Mouse (Mus musculus) 3T3-L1 (cell line): Measurements from ENCODE around the gene Pla1a.

Experiments
- DNase-seq: peaks from one replicate; pipeline ENCODE4 v3.0.0-alpha.2; 2015; ENCODE audit warnings: low read depth, low spot score

Gene Pla1a

DNA sequence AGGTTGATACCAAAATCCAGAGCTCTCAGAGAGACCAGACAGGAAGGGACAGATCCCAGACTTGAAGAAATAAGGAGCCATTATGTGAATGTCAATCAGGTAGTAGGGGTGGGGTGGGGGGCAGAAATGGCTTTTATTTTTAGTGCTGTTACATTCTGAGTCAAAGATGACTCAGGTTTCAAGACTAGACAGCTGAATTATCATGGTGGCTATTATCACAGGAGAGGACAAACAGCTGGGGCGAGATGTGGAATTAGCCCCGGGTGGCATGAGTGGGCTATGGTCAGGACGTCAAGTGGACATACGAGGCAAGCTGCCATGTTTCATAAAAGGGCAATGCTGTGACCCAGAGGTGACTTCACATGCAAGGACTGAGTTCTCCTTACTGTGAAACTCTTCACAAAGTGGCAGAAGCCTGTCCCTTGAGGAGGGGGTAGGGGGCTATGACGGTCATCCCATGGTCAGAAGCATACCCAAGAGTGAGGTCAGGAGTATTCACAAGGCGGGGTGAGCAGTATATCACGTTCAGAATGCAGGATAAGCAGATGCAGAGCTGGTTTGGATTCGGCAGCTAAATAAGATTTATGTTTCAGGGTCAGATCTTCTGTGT lies 43.6 kb downstream of the Pla1a start:
- DNase-seq = peak; percentile 43

- DNase-seq = no peak
These were observed 44.2 kb downstream of the Pla1a start for GRCm38 (mm10) chr16:38388757-38389156.

GRCm38 (mm10) chr16:38387389-38387788 lies 45.6 kb downstream of the Pla1a start:
- DNase-seq = no peak

- DNase-seq = peak; percentile 33
These were observed 47.2 kb downstream of the Pla1a start for GRCm38 (mm10) chr16:38385700-38386099.

DNA sequence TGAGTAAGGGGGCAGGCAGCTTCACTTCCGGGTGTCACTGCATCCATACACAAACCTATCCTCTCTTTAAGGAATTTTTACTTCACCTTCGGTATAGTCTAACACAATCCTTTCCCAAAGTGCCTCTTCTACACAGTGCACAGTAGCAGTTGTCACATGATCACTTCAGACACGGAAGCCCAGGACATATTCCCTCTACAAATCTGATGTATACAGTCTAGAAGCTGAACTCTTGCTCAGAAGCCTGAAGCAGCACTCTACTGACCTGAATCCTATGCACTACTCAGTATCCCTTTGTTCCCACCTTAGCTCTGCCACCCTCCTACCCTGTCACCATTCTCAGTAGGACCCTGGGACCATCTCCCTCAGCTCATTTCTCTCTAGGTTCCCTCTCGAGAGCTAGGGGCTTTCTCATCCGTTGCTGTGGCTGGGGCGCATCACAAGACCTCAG lies 47.7 kb downstream of the Pla1a start:
- no peak for DNase-seq

DNA sequence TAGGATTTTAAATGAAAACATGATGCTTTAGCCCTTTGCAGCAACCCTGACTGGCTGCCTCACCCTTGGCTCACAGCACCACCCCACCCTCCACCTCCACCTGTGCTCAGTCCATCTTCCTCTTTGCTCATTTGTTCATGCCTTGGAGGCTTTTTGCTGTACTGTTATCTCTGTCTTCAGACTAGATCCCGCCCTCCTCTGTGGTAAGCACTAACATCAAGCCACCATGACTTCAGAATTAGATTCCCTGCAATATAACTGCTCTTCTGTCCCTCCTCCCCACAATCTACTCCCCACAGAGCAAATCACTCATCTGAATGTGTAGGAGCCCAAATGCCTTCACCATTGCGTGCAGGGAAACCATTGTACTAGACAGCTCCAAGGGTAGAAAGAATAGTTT lies 49.3 kb downstream of the Pla1a start:
- DNase-seq = no peak

GRCm38 (mm10) chr16:38379926-38380325 lies 53.0 kb downstream of the Pla1a start:
- DNase-seq = no peak

DNA sequence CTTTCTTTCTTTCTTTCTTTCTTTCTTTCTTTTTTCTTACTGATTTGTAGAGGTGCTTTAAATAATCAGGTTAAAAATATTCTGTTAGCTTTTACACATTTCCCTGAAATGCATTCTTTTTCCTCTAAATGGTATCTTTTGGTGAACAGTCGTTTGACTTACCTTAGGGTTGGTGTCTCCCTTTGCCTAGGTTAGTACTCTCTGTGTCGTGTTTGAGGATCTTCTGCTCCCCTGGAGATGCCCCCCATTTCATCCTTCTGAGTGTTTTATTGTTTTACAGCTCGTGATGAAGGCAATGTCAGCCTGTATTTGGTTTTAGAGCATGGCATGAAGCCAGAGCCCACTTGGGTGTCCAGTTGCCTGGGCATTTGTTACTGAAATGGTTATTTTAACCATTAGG lies 53.5 kb downstream of the Pla1a start:
- DNase-seq = no peak

GRCm38 (mm10) chr16:38379088-38379487 lies 53.9 kb downstream of the Pla1a start:
- DNase-seq = peak; percentile 49

- DNase-seq = no peak
These were observed 54.4 kb downstream of the Pla1a start for GRCm38 (mm10) chr16:38378591-38378990.

DNA sequence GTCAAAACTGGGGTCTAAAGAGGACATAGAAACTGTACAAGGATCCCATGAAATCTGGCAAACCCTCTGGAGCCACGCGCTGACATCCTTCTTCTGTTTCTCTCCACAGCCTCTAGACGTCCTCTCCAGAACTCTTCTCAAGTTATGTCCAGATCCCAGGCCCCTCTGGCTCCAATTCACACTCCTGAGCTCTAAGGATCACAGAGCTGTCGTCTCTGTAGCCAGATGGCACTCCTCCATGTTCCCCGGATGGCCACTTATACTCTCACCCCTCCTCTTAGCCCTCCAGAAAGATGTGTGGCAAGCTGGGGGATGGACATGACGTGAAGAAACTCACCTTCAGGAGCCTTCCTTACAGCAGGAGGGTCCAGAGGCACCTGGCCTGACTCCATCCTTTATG lies 55.4 kb downstream of the Pla1a start:
- no peak for DNase-seq

GRCm38 (mm10) chr16:38376841-38377249 lies 56.1 kb downstream of the Pla1a start:
- no peak for DNase-seq

- DNase-seq = no peak
These were observed 56.6 kb downstream of the Pla1a start for GRCm38 (mm10) chr16:38376163-38376840.

- DNase-seq = no peak
These were observed 57.8 kb downstream of the Pla1a start for GRCm38 (mm10) chr16:38375182-38375581.

DNA sequence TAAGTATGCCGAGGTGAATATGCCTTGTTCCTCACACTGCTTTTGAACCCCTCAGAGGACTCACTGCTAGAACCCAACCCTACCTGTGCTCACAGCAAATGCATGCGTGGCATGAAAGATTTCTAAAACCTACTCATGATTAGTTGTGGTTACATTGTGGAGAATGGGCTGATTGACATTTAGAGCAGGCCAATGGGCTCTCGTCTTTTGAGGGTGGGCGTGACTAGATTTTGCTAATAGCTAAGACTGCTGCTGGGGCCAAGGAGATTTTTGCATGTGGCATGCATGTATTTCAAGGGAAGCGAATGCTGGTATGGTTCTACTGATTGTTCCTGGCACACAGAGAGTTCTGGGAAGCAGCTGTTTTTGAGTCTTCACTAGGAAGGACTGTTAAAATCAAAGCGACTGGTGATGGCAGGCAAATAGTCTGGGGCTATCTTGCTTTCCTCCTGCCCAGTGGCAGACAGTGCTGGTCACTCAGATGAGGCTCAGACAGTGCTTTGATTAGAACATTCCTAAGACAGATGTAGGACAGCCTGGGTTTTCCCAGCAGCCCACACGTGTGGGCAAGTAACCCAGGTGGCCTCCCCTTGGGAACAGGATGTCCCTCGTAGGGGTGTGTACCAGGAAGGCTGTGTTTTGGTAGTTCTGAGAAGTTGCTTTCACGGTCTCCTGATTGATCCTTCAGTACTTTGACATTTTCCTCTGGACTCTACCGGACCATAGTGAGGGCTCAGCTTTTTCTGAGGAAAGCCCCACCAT lies 58.4 kb downstream of the Pla1a start:
- DNase-seq = no peak

- DNase-seq = no peak
These were observed 59.0 kb downstream of the Pla1a start for GRCm38 (mm10) chr16:38373941-38374340.

GRCm38 (mm10) chr16:38373439-38373838 lies 59.5 kb downstream of the Pla1a start:
- DNase-seq = no peak

DNA sequence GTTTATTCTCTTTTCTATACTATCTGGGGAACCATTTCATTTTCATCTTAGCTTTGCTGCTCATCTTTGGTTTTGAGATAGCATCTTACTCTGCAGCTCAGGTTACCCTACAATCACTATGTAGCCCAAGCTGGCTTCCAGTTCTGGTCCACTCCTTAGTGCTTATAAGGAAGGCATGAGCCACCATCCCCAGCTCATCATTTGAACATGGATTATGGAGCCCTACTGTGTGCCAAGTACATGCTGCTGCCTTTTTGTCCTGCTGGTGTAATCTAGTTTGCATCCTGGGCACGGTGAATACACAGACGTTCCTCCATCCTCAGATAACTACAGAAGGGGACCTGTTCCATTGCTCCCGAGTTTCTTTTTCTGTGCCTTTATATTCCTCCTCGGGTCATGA lies 60.1 kb downstream of the Pla1a start:
- DNase-seq = no peak

DNA sequence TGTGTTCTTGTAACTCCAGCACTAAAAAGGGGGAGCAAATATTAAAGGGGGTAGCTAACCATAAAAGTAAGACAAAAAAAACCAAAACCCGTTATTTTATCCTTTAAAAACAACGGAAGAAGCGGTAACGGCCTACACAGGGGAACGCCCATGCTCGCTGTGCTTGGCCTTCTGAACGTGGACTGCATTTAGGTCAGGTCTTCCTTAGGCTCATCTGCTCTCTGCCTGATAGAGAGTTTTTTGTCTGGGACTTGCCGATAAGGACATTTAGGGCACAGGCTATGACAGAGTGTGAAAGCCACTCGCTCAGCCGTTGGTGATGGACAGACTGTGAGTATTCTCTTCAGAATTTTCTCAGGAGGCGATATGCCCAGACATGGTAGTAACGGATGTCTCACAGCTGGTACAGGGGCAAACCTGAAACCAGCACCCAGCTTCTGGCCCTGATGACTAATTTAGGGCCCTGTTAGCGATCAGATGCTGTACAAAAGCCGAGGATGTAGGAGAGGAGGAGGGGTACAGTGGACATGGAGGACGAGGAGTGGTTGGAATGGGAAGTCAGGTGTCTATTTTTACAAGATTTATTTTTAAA lies 61.1 kb downstream of the Pla1a start:
- DNase-seq = no peak

GRCm38 (mm10) chr16:38370633-38371374 lies 62.1 kb downstream of the Pla1a start:
- no peak for DNase-seq

DNA sequence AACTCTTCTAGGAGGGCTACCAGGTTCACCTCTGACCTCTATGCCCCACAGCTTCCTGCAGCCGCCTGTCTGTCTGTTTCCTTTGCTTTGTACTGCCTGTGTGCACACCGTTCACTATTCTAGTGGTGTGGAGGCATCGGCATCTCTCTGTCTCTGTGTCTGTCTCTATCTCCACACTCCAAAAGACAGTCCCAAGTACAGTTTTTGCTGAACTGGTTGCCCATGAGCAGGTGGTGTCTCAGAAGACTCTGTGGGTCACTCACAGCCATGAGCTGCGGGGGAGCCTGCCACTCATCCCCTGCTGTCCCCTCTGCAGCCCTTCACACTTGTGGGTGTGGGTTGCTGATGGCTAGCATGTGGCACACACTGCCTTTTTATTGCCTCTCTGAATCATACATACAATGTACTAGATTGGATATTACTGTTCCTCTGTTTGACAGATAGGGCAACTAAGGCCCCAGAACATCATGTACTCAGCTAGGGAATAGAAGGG lies 62.9 kb downstream of the Pla1a start:
- DNase-seq = no peak
